Mouse (Mus musculus) spleen, adult 2 months (tissue): ENCODE data around the gene Fam126b. TPM values are rescaled to one million over a fixed set of nuclear protein-coding genes. Genes with fewer than 3 reads are reported as not detected.
A peak's percentile ranks its signal among the peaks of the same experiment; 100 is the strongest.
"Not testable (repeated sequence)": the region's sequence is repeated elsewhere in the genome, so short reads cannot be mapped to it uniquely, and the experiment has no call there.

ENCODE experiments used
- DNase-seq, 2 experiments: peaks; one replicate each; pipeline versions ENCODE4 v3.0.0 to v3.0.0-alpha.2; 2012 to 2021; ENCODE audit warnings: low spot score in 2 of 2, low read depth in 1 of 2
- H3K27ac ChIP-seq: fragments of 200-500 bp; 2 replicates; pipeline ENCODE4 v1.5.1; 2012; ENCODE audit warnings: low read length, inconsistent platforms; ENCODE audit not compliant: insufficient read depth
- H3K27me3 ChIP-seq: fragments of 200-500 bp; 2 replicates; pipeline ENCODE4 v1.6.1; 2012; ENCODE audit warnings: mild to moderate bottlenecking, moderate library complexity, low read length, inconsistent platforms; ENCODE audit not compliant: control insufficient read depth, insufficient read depth
- H3K36me3 ChIP-seq: fragments of 200-500 bp; 2 replicates; pipeline ENCODE4 v1.6.1; 2012; ENCODE audit warnings: mild to moderate bottlenecking, low read length, inconsistent platforms; ENCODE audit not compliant: control insufficient read depth, insufficient read depth
- H3K4me1 ChIP-seq: fragments of 200-500 bp; 2 replicates; pipeline ENCODE4 v1.6.1; 2011; ENCODE audit warnings: inconsistent platforms; ENCODE audit not compliant: control insufficient read depth, insufficient read depth, insufficient read length
- H3K4me3 ChIP-seq: fragments of 200-500 bp; 2 replicates; pipeline ENCODE4 v1.5.1; 2011; ENCODE audit warnings: mild to moderate bottlenecking, inconsistent platforms; ENCODE audit not compliant: insufficient read depth, insufficient read length; ENCODE audit errors: extremely low read depth
- CTCF ChIP-seq: fragments of 200-500 bp; IDR thresholded peaks from 2 replicates; pipeline ENCODE4 v1.5.1; 2011; ENCODE audit warnings: mild to moderate bottlenecking, inconsistent platforms; ENCODE audit not compliant: insufficient read depth, insufficient read length, insufficient replicate concordance; ENCODE audit errors: extremely low read depth
- POLR2A ChIP-seq: fragments of 200-500 bp; IDR thresholded peaks from 2 replicates; pipeline ENCODE4 v1.6.1; 2011; ENCODE audit warnings: low read depth, low read length, inconsistent platforms
- WGBS: fragments of 180-500 bp; shearing (Covaris S2); methylation state at CpG from one replicate; pipeline ENCODE4 v1.1.7; 2018; 5-methylcytosine and 5-hydroxymethylcytosine counted together
- polyA plus RNA-seq: library from polyadenylated mRNA; depleted of rRNA; stranded (reverse); fragments of >200 nt; gene quantifications from 2 replicates; pipeline ENCODE4 v1.2.3, GENCODE M21; 2012; rRNA removed

Gene Fam126b
- polyA plus RNA-seq, result 0.67 TPM in 2 replicates

GRCm38 (mm10) chr1:58586171-58586997, at the start of gene Fam126b, which contains the start of gene Ndufb3:
Gene Fam126b (minus strand): TSS chr1:58586323.
Gene Ndufb3 (plus strand): TSS chr1:58586384.
- Histone ChIP-seq H3K27ac (peak within 1 kb of the TSS; percentile 86), H3K36me3 (peaks cover 2% of the 10 kb centered on the region; the same call in 1 of the 2 replicates), H3K4me1 (peaks cover 2% of the 10 kb centered on the region; the same call in 1 of the 2 replicates), H3K27me3 (no peaks in the 10 kb centered on the region), H3K4me3 (peak within 1 kb of the TSS; percentile 77)
- no peak for TF ChIP-seq CTCF
- peak; percentile 51 for TF ChIP-seq POLR2A
- DNase-seq, result peak; percentile 78 to 86
- WGBS, result under 1% methylated on average over 41 of the region's 41 CpGs

GRCm38 (mm10) chr1:58628847-58629246, 42.7 kb upstream of the Fam126b start:
- DNase-seq, H3K4me3 ChIP-seq, H3K4me1 ChIP-seq, H3K27ac ChIP-seq, H3K27me3 ChIP-seq, H3K36me3 ChIP-seq: not testable (repeated sequence)
- WGBS, result 83% methylated on average over 2 of the region's 2 CpGs

GRCm38 (mm10) chr1:58621996-58622748, 36.0 kb upstream of the Fam126b start:
- Histone ChIP-seq H3K4me3 (no peak overlapping the region), H3K27me3 (no peaks in the 10 kb centered on the region), H3K36me3 (no peaks in the 10 kb centered on the region), H3K4me1 (no peaks in the 10 kb centered on the region; the same call in 1 of the 2 replicates), H3K27ac (no peak overlapping the region)
- WGBS, result 67% methylated on average over 7 of the region's 7 CpGs
- TF ChIP-seq POLR2A, result no peak
- DNase-seq, result no peak

GRCm38 (mm10) chr1:58621251-58621650, 35.1 kb upstream of the Fam126b start:
- no peaks in the 10 kb centered on the region; the same call in 1 of the 2 replicates for H3K4me1 ChIP-seq
- WGBS, result 91% methylated on average over 3 of the region's 3 CpGs
- no peak overlapping the region for H3K27ac ChIP-seq
- no peak overlapping the region for H3K4me3 ChIP-seq
- no peaks in the 10 kb centered on the region for H3K36me3 ChIP-seq
- DNase-seq, result no peak
- TF ChIP-seq POLR2A (no peak), CTCF (no peak)
- H3K27me3 ChIP-seq, result no peaks in the 10 kb centered on the region

- H3K36me3 ChIP-seq, result no peaks in the 10 kb centered on the region
- no peaks in the 10 kb centered on the region for H3K27me3 ChIP-seq
- DNase-seq, result no peak
- 91% methylated on average over 2 of the region's 2 CpGs for WGBS
- no peaks in the 10 kb centered on the region; the same call in 1 of the 2 replicates for H3K4me1 ChIP-seq
- H3K4me3 ChIP-seq, result no peak overlapping the region
- TF ChIP-seq CTCF (no peak), POLR2A (no peak)
- H3K27ac ChIP-seq, result no peak overlapping the region
Observed at GRCm38 (mm10) chr1:58618766-58619165, 32.6 kb upstream of the Fam126b start.

DNA sequence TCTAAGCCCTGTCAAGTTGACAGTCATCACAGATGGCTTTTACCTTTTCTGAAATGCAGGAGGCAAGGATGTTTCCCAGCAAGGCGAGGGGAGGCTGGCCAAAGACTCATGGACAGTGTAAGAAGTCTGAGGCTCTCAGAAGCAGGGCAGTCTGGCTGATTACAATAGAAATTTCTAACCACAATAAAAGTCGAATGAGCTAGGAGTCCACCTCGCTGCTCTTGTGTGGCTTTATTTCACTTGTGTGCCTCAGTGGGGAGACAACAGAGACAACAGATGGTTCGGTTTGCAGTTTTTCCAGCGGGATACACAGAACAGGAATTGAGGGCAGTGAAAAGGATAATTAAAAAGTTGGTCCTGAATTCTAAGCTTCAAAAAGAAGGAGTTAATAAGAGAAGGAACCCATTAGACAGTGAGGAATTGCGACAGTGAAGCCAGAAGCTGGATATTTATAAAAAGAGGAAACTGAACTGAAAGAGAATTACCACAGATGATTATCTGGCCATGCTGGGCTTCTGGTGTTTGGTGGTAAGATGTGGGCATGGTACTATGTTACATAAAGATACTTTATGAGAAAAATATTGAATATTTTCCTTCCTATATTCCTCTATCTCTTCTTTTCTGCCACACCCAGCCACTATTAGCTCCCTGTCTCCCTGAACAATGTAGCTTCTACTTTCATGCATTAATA, 32.0 kb upstream of the Fam126b start:
- Histone ChIP-seq H3K4me1 (no peaks in the 10 kb centered on the region; the same call in 1 of the 2 replicates), H3K27me3 (no peaks in the 10 kb centered on the region), H3K4me3 (no peak overlapping the region), H3K27ac (no peak overlapping the region), H3K36me3 (no peaks in the 10 kb centered on the region)
- no peak for DNase-seq
- WGBS, result 19% methylated on average over 6 of the region's 6 CpGs
- TF ChIP-seq CTCF (no peak), POLR2A (no peak)
